ENCODE assay signal across 23 mouse cellular contexts in the genomic region with DNA sequence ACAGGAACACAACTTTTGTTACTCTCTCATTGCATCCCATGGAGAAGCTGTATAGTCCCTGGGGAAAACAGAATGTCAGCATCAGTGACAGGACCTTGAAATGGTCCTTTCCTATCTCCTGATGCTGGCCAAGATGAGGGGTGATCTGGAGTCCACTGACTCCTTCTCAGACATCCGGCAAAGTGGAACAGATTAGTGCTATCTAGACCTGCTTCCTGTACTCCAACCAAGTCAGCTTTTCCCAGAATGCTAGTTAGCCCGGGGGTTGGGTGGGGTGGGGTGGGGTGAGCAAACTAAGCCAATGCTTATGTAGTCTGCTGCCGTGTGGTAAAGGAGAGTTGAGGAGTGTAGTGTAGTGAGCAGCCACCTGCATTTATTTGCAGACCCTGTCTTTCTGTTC.
"Had no signal": no experiment of that assay in that cellular context is flagged by ENCODE, and none has a peak within 500 bp of the region (broad histone marks: within the 10 kb centered on the region; RNA-seq: fewer than 3 reads in every experiment).

No protein-coding gene starts in this region.

- H3K27ac ChIP-seq: hindbrain, embryonic 13.5 days; hindbrain, embryonic 15.5 days; hindbrain, postnatal 0 days; kidney, embryonic 15.5 days; kidney, postnatal 0 days; limb, embryonic 13.5 days; limb, embryonic 15.5 days; liver, embryonic 14.5 days had no signal

- H3K9me3 ChIP-seq: heart, embryonic 12.5 days; hindbrain, embryonic 13.5 days; hindbrain, embryonic 15.5 days; kidney, embryonic 15.5 days; limb, embryonic 13.5 days; limb, embryonic 15.5 days had no signal

- ATAC-seq: hindbrain, postnatal 0 days; intestine, embryonic 16.5 days had no signal

- H3K36me3 ChIP-seq: heart, embryonic 12.5 days; hindbrain, embryonic 13.5 days; hindbrain, embryonic 15.5 days; kidney, embryonic 15.5 days; limb, embryonic 13.5 days; limb, embryonic 15.5 days had no signal

- DNase-seq: gastrocnemius, postnatal 14 days; gastrocnemius, postnatal 36 days; heart, adult 18-20 months; heart, postnatal 14 days; heart, postnatal 36 days; kidney, adult 11 months; kidney, adult 2 months; kidney, adult 9 months; kidney, postnatal 14 days; kidney, postnatal 36 days; layer of hippocampus, adult 9-11 months; layer of hippocampus, postnatal 36 days; left cerebral cortex, postnatal 4 days had no signal

- H3K4me2 ChIP-seq: heart, embryonic 12.5 days; hindbrain, embryonic 13.5 days; hindbrain, embryonic 15.5 days; kidney, embryonic 15.5 days; limb, embryonic 13.5 days; limb, embryonic 15.5 days had no signal

- H3K27me3 ChIP-seq: heart, embryonic 12.5 days; hindbrain, embryonic 13.5 days; hindbrain, embryonic 15.5 days; kidney, embryonic 15.5 days; limb, embryonic 13.5 days; limb, embryonic 15.5 days had no signal

- H3K9ac ChIP-seq: heart, embryonic 12.5 days; hindbrain, embryonic 13.5 days; hindbrain, embryonic 15.5 days; kidney, embryonic 15.5 days; limb, embryonic 13.5 days; limb, embryonic 15.5 days; liver, embryonic 14.5 days had no signal

- H3K4me1 ChIP-seq: hindbrain, embryonic 13.5 days; hindbrain, embryonic 15.5 days; limb, embryonic 13.5 days; limb, embryonic 15.5 days had no signal

- H3K4me3 ChIP-seq: heart, embryonic 12.5 days; hindbrain, embryonic 13.5 days; hindbrain, embryonic 15.5 days; kidney, embryonic 15.5 days; limb, embryonic 13.5 days; limb, embryonic 15.5 days had no signal
